Mouse (Mus musculus) hindbrain, embryonic 12.5 days (tissue): ENCODE data around the gene Akap17b. TPM values are rescaled to one million over a fixed set of nuclear protein-coding genes. Genes with fewer than 3 reads are reported as not detected.
"Not testable (repeated sequence)": the region's sequence is repeated elsewhere in the genome, so short reads cannot be mapped to it uniquely, and the experiment has no call there.

Source experiments
- ATAC-seq: fragments of 200-750 bp; cut with Nextera tagmentation; 2 replicates; pipeline ENCODE4 v1.8.0; 2017; ENCODE audit warnings: moderate TSS enrichment; ENCODE audit not compliant: low FRiP score
- H3K27ac ChIP-seq: fragments of 300-500 bp; sonication (generic); 2 replicates; pipeline ENCODE4 v1.5.1; 2016; ENCODE audit warnings: mild to moderate bottlenecking
- H3K27me3 ChIP-seq: fragments of 300-500 bp; sonication (generic); 2 replicates; pipeline ENCODE4 v1.6.1; 2016; ENCODE audit warnings: mild to moderate bottlenecking
- H3K36me3 ChIP-seq: fragments of 300-500 bp; sonication (generic); 2 replicates; pipeline ENCODE4 v1.6.1; 2016; ENCODE audit warnings: mild to moderate bottlenecking
- H3K4me1 ChIP-seq: fragments of 300-500 bp; sonication (generic); 2 replicates; pipeline ENCODE4 v1.6.1; 2016
- H3K4me2 ChIP-seq: fragments of 300-500 bp; sonication (generic); replicated peaks from 2 replicates; pipeline ENCODE4 v1.6.1; 2016; ENCODE audit warnings: mild to moderate bottlenecking
- H3K4me3 ChIP-seq: fragments of 300-500 bp; sonication (generic); 2 replicates; pipeline ENCODE4 v1.5.1; 2016; ENCODE audit warnings: mild to moderate bottlenecking
- H3K9ac ChIP-seq: fragments of 300-500 bp; sonication (generic); 2 replicates; pipeline ENCODE4 v1.6.1; 2016; ENCODE audit warnings: mild to moderate bottlenecking, moderate library complexity
- H3K9me3 ChIP-seq: fragments of 300-500 bp; sonication (generic); replicated peaks from 2 replicates; pipeline ENCODE4 v1.6.1; 2016; ENCODE audit warnings: mild to moderate bottlenecking
- WGBS: fragments of 180-500 bp; shearing (Covaris S2); methylation state at CpG from one replicate; pipeline ENCODE4 v1.1.7; 2016; 5-methylcytosine and 5-hydroxymethylcytosine counted together
- polyA plus RNA-seq: library from polyadenylated mRNA; unstranded; fragments of >200 nt; fragmentation: Nextera tagmentation; extraction: Ambion mirVana; gene quantifications from 2 replicates; pipeline ENCODE4 v1.2.1, GENCODE M21; 2016

Gene Akap17b
- polyA plus RNA-seq, 1 experiment from 2014 or later, result 4.2 TPM

GRCm38 (mm10) chrX:36599656-36600055 is 45.5 kb downstream of the Akap17b start:
- no peak overlapping the region for H3K27ac ChIP-seq
- 47% methylated on average over 3 of the region's 3 CpGs for WGBS

DNA sequence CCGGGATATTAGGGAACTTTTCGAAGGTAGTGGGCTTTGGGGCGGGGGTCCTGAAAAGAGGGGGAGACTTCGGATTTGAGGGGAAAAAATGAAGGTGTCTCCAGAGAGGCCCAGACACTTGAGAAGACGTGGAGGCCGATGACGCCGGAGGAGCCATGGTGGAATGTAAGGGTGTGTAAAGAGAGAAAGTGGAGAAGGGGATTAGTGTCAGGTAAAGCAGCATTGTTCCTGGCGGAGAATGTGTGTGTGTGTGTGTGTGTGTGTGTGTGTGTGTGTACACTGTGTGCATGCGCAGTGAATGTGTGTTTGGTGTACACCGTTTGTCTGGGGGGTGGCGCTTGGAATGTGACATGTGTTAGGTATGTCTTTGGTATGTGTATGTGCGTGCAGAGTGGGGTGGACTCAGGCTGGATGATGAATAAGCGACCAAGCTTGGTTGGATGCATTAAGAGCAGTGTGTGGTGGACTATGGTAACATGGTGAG is 46.3 kb downstream of the Akap17b start:
- Histone ChIP-seq H3K27me3 (no peaks in the 10 kb centered on the region), H3K9me3 (no peaks in the 10 kb centered on the region), H3K36me3 (no peaks in the 10 kb centered on the region), H3K4me2 (peak overlapping the region; percentile 60), H3K27ac (peak overlapping the region; percentile 86), H3K9ac (peak overlapping the region; percentile 85), H3K4me3 (peak overlapping the region; percentile 63), H3K4me1 (peaks cover 9% of the 10 kb centered on the region; the same call in 1 of the 2 replicates)
- 26% methylated on average over 14 of the region's 14 CpGs for WGBS
- peak; percentile 56 for ATAC-seq

More at GRCm38 (mm10) chrX:36599656-36600055, 45.5 kb downstream of the Akap17b start:
- no peaks in the 10 kb centered on the region for H3K36me3 ChIP-seq
- no peaks in the 10 kb centered on the region for H3K27me3 ChIP-seq
- H3K9ac ChIP-seq, result peak overlapping the region; percentile 85; the same call in 1 of the 2 replicates
- H3K9me3 ChIP-seq, result no peaks in the 10 kb centered on the region
- H3K4me3 ChIP-seq, result peak overlapping the region; percentile 63
- H3K4me2 ChIP-seq, result peak overlapping the region; percentile 60
- peaks cover 9% of the 10 kb centered on the region; the same call in 1 of the 2 replicates for H3K4me1 ChIP-seq
- ATAC-seq, result no peak

- H3K9ac ChIP-seq, result peak overlapping the region; percentile 85
- 25% methylated on average over 40 of the region's 41 CpGs for WGBS
Observed at GRCm38 (mm10) chrX:36598390-36598810, 46.8 kb downstream of the Akap17b start.

DNA sequence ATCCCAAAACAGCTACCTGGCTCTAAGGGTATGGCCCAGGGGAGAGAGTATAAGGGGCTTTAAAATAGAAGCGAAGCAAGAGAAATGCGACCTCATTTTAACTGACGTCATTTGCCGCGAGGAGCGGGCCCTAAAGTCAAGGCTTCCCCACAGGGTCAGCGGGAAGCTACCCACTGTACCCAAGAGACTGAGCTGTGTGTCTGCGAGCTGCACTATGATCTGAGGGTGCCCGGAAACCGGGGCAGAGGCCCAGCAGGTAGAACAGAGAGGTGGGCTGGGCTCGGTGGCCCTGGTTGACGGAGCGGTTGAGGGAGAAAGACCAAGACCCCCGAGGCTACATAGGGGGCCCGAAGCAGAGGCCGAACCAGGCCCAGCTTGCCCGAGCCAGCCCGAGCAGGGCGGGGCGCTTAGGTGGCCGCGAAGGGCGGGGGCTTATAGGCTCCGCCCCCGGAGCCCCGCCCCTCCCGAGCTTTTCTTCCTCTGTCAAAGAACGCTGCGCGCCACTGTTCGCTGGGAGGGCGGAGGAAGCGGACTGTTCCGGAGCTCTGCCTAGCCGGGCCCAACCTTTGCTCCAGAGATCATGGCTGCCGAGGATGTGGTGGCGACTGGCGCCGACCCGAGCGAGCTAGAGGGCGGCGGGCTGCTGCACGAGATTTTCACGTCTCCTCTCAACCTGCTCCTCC is 47.3 kb downstream of the Akap17b start, which contains the start of gene Pgrmc1:
Gene Pgrmc1, plus strand, starts transcription at position 500 of the 683 bp plus-strand sequence.
- peak within 1 kb of the TSS; percentile 63 for H3K4me3 ChIP-seq
- H3K36me3 ChIP-seq, result no peaks in the 10 kb centered on the region
- peak within 1 kb of the TSS; percentile 86 for H3K27ac ChIP-seq
- H3K4me1 ChIP-seq, result peaks cover 9% of the 10 kb centered on the region; the same call in 1 of the 2 replicates
- H3K27me3 ChIP-seq, result no peaks in the 10 kb centered on the region
- 24% methylated on average over 37 of the region's 45 CpGs for WGBS
- ATAC-seq, result peak; percentile 93
- peak within 1 kb of the TSS; percentile 60 for H3K4me2 ChIP-seq
- H3K9ac ChIP-seq, result peak within 1 kb of the TSS; percentile 85
- no peaks in the 10 kb centered on the region for H3K9me3 ChIP-seq

More at GRCm38 (mm10) chrX:36598390-36598810, 46.8 kb downstream of the Akap17b start:
- H3K9me3 ChIP-seq, result no peaks in the 10 kb centered on the region
- H3K4me3 ChIP-seq, result peak overlapping the region; percentile 63
- peak; percentile 66 for ATAC-seq
- peak overlapping the region; percentile 60 for H3K4me2 ChIP-seq
- peak overlapping the region; percentile 86 for H3K27ac ChIP-seq
- H3K36me3 ChIP-seq, result no peaks in the 10 kb centered on the region
- H3K4me1 ChIP-seq, result peaks cover 9% of the 10 kb centered on the region; the same call in 1 of the 2 replicates
- H3K27me3 ChIP-seq, result no peaks in the 10 kb centered on the region

GRCm38 (mm10) chrX:36596483-36597120 is 48.6 kb downstream of the Akap17b start:
- not testable (repeated sequence) for H3K36me3 ChIP-seq, H3K4me2 ChIP-seq, ATAC-seq, H3K27ac ChIP-seq, H3K9ac ChIP-seq, H3K27me3 ChIP-seq, H3K9me3 ChIP-seq, H3K4me1 ChIP-seq, H3K4me3 ChIP-seq
- 86% methylated on average over 5 of the region's 5 CpGs for WGBS

GRCm38 (mm10) chrX:36595247-36595646 is 49.9 kb downstream of the Akap17b start:
- no peaks in the 10 kb centered on the region for H3K9me3 ChIP-seq
- H3K27ac ChIP-seq, result no peak overlapping the region
- no peaks in the 10 kb centered on the region for H3K36me3 ChIP-seq
- H3K4me2 ChIP-seq, result no peak overlapping the region
- no peak overlapping the region for H3K9ac ChIP-seq
- 88% methylated on average over 3 of the region's 3 CpGs for WGBS
- no peak overlapping the region for H3K4me3 ChIP-seq
- no peaks in the 10 kb centered on the region for H3K27me3 ChIP-seq
- H3K4me1 ChIP-seq, result peaks cover 3% of the 10 kb centered on the region; the same call in 1 of the 2 replicates
- ATAC-seq, result no peak

DNA sequence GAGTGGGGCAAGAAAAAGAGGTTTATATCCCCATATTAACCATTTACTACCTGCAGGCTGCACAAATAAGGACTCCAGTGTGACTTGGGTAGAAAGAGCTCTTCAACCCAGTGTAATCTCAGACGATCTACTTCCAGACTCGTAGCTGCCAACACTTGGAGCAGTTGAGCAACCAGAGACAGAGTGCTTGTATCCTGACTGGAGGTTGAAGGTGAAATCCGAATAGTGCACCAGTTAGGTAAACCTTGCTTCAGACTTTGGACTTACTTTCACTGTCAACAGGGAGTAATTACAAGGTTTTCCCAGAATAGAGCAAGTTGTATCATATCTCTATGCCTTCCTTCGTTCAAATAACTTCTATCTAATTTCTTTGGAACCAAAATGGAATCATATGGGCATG is 53.7 kb downstream of the Akap17b start:
- H3K9ac ChIP-seq, result no peak overlapping the region
- H3K4me2 ChIP-seq, result no peak overlapping the region
- WGBS, result 78% methylated on average over 4 of the region's 4 CpGs
- H3K4me3 ChIP-seq, result no peak overlapping the region
- H3K36me3 ChIP-seq, result no peaks in the 10 kb centered on the region
- no peak overlapping the region for H3K27ac ChIP-seq
- no peak for ATAC-seq
- H3K9me3 ChIP-seq, result no peaks in the 10 kb centered on the region
- H3K4me1 ChIP-seq, result no peaks in the 10 kb centered on the region
- no peaks in the 10 kb centered on the region for H3K27me3 ChIP-seq

- no peak overlapping the region for H3K9ac ChIP-seq
- H3K9me3 ChIP-seq, result no peaks in the 10 kb centered on the region
- H3K4me2 ChIP-seq, result no peak overlapping the region
- ATAC-seq, result no peak
- H3K36me3 ChIP-seq, result no peaks in the 10 kb centered on the region
- no peak overlapping the region for H3K4me3 ChIP-seq
- H3K27me3 ChIP-seq, result no peaks in the 10 kb centered on the region
- WGBS, result 58% methylated on average over 1 of the region's 1 CpGs
- H3K4me1 ChIP-seq, result no peaks in the 10 kb centered on the region
- H3K27ac ChIP-seq, result no peak overlapping the region
Observed at GRCm38 (mm10) chrX:36591120-36591519, 54.1 kb downstream of the Akap17b start.

DNA sequence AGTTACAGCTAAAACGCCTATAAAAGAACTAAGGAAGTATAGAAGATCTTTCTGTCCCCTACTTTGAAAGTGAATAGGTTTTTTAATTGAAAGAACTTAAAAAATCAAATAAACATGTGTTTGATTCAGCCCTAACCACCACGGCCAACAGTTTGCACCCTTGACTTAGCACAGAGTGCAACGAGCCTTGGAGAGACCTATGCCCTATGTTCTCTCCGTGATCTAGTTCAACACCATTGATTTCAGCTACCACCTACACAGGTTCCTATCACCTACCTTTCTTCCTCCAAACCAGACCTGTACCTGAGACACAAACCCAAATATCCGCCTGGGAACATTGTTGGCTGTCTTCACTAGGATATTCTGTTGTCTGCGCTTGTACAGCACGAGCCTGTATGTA is 54.9 kb downstream of the Akap17b start:
- ATAC-seq, result no peak
- Histone ChIP-seq H3K4me1 (no peaks in the 10 kb centered on the region), H3K27ac (no peak overlapping the region), H3K9ac (no peak overlapping the region), H3K9me3 (no peaks in the 10 kb centered on the region), H3K4me2 (no peak overlapping the region), H3K36me3 (no peaks in the 10 kb centered on the region), H3K27me3 (no peaks in the 10 kb centered on the region), H3K4me3 (no peak overlapping the region)
- WGBS, result 89% methylated on average over 7 of the region's 7 CpGs

- Histone ChIP-seq H3K27me3 (no peaks in the 10 kb centered on the region), H3K9me3 (no peaks in the 10 kb centered on the region), H3K4me1 (no peaks in the 10 kb centered on the region), H3K4me2 (no peak overlapping the region), H3K27ac (peak overlapping the region; percentile 76), H3K36me3 (no peaks in the 10 kb centered on the region), H3K9ac (no peak overlapping the region), H3K4me3 (no peak overlapping the region)
- WGBS, result 68% methylated on average over 8 of the region's 8 CpGs
- peak; percentile 92 for ATAC-seq
Observed at GRCm38 (mm10) chrX:36587304-36588209, 57.6 kb downstream of the Akap17b start.

- H3K9ac ChIP-seq, result no peak overlapping the region
- H3K4me2 ChIP-seq, result no peak overlapping the region
- peak; percentile 26; the same call in 1 of the 2 replicates for ATAC-seq
- H3K36me3 ChIP-seq, result no peaks in the 10 kb centered on the region
- 43% methylated on average over 1 of the region's 1 CpGs for WGBS
- H3K9me3 ChIP-seq, result no peaks in the 10 kb centered on the region
- peak overlapping the region; percentile 76 for H3K27ac ChIP-seq
- H3K4me1 ChIP-seq, result no peaks in the 10 kb centered on the region
- H3K27me3 ChIP-seq, result no peaks in the 10 kb centered on the region
- H3K4me3 ChIP-seq, result no peak overlapping the region
Observed at GRCm38 (mm10) chrX:36586629-36587303, 58.4 kb downstream of the Akap17b start.
